Mouse (Mus musculus) ES-Bruce4 (cell line): Measurements from ENCODE around the gene Rapgef4. TPM values are rescaled to one million over a fixed set of nuclear protein-coding genes. Genes with fewer than 3 reads are reported as not detected.
A peak's percentile ranks its signal among the peaks of the same experiment; 100 is the strongest.

Source experiments
- H3K27ac ChIP-seq: 2 replicates; pipeline ENCODE4 v1.5.1; 2012; ENCODE audit warnings: low read length, inconsistent platforms; ENCODE audit not compliant: insufficient read depth
- H3K27me3 ChIP-seq: 2 replicates; pipeline ENCODE4 v1.6.1; 2012; ENCODE audit warnings: mild to moderate bottlenecking, low read length, inconsistent platforms; ENCODE audit not compliant: control insufficient read depth, poor library complexity, insufficient read depth, severe bottlenecking
- H3K36me3 ChIP-seq: 2 replicates; pipeline ENCODE4 v1.6.1; 2012; ENCODE audit warnings: inconsistent platforms, mild to moderate bottlenecking, low read length, moderate library complexity; ENCODE audit not compliant: control insufficient read depth, poor library complexity, insufficient read depth, severe bottlenecking
- H3K4me1 ChIP-seq: one replicate; pipeline ENCODE4 v1.8.1; 2011; ENCODE audit warnings: low read length; ENCODE audit not compliant: control insufficient read depth, insufficient read depth
- H3K4me3 ChIP-seq: 2 replicates; pipeline ENCODE4 v1.5.1; 2011; ENCODE audit warnings: low read depth, mild to moderate bottlenecking, low read length
- H3K9ac ChIP-seq: 2 replicates; pipeline ENCODE4 v1.6.1; 2012; ENCODE audit warnings: low read depth, mild to moderate bottlenecking, inconsistent platforms; ENCODE audit not compliant: poor library complexity, severe bottlenecking
- H3K9me3 ChIP-seq: replicated peaks from 2 replicates; pipeline ENCODE4 v1.6.1; 2012; ENCODE audit warnings: mild to moderate bottlenecking, low read length, inconsistent platforms; ENCODE audit not compliant: control insufficient read depth, poor library complexity, insufficient read depth, severe bottlenecking
- CTCF ChIP-seq: IDR thresholded peaks from one replicate; pipeline ENCODE4 v1.8.1; 2011; ENCODE audit warnings: low read depth, low read length
- EP300 ChIP-seq: IDR thresholded peaks from 2 replicates; pipeline ENCODE4 v1.6.1; 2011; ENCODE audit warnings: low read depth, low read length; ENCODE audit not compliant: insufficient read depth
- POLR2A ChIP-seq: IDR thresholded peaks from one replicate; pipeline ENCODE4 v1.8.1; 2011; ENCODE audit warnings: low read length; ENCODE audit not compliant: insufficient read depth
- polyA plus RNA-seq: library from polyadenylated mRNA; stranded (reverse); fragments of >200 nt; gene quantifications from 2 replicates; pipeline ENCODE4 v1.2.4, GENCODE M21; 2011; ENCODE audit warnings: low read depth; ENCODE audit not compliant: missing spikeins, insufficient read depth, insufficient read length

Gene Rapgef4
- polyA plus RNA-seq, 1 experiment: not detected

DNA sequence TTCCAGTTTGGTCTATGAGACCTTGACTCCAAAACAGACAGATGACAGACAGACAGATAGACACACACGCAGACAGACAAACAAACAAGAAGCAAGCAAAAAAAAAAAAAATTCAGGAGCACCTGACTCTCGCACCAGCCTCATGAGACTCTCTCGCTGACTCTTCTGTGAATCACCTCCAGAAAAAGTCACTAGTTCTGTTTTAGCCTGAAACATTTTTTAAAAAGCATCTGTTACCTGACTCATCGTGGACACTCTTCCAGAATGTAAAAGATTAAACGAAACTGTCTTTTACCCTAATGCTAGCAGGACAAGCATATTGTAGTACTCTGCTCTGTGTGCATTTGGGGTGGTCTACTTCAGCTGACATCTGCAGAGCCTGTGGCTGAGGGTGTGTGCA, 44.6 kb downstream of the Rapgef4 start:
- H3K4me3 ChIP-seq: no peak overlapping the region
- H3K9ac ChIP-seq: no peak overlapping the region
- no peaks in the 10 kb centered on the region; the same call in 1 of the 2 replicates for H3K9me3 ChIP-seq
- H3K27me3 ChIP-seq: no peaks in the 10 kb centered on the region
- H3K36me3 ChIP-seq: no peaks in the 10 kb centered on the region
- no peak overlapping the region for H3K27ac ChIP-seq
- no peaks in the 10 kb centered on the region for H3K4me1 ChIP-seq
- no peak for TF ChIP-seq CTCF
- no peak for TF ChIP-seq POLR2A
- no peak for TF ChIP-seq EP300

DNA sequence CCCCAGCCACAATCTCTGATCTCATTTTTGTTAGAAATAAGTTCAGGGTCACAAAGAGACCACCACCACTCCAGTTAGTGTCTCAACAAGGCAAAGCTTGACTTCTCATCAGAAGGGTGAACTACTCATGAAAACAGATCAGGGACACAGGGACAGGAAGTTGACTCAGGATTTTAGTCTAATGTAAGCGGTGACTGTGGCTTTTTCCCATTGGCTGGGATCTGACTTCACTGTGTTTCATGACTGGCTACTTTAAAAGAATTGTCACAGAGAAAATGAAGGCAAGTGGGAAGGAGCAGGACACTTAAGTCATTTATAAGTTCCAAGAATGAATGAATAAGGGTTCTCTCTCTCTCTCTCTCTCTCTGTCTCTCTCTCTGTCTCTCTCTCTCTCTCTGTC, 45.5 kb downstream of the Rapgef4 start:
- Histone ChIP-seq H3K4me1 (no peaks in the 10 kb centered on the region), H3K9ac (no peak overlapping the region), H3K36me3 (no peaks in the 10 kb centered on the region), H3K27ac (no peak overlapping the region), H3K27me3 (no peaks in the 10 kb centered on the region), H3K9me3 (no peaks in the 10 kb centered on the region; the same call in 1 of the 2 replicates), H3K4me3 (no peak overlapping the region)
- TF ChIP-seq CTCF (no peak), EP300 (no peak), POLR2A (no peak)

DNA sequence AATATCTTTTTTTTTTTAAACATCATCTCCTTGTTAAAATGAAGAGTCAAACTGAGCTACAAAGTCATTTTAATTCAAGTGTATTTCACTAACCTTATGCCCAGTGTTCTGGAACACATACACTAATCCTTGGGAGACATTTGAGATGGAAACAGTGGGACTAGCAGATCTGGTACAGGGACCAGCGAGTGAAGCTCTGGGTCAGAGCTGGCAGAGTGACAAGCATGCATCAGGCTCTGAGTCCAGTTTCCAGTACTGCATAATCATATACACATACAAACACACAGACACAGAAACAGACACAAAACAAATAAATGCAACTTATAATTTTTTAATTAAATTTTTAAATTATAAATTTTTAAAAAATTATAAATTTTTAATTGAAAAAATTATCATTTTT, 48.0 kb downstream of the Rapgef4 start:
- Histone ChIP-seq H3K9me3 (no peaks in the 10 kb centered on the region; the same call in 1 of the 2 replicates), H3K9ac (no peak overlapping the region), H3K27ac (no peak overlapping the region), H3K4me3 (no peak overlapping the region), H3K27me3 (no peaks in the 10 kb centered on the region), H3K4me1 (no peaks in the 10 kb centered on the region), H3K36me3 (no peaks in the 10 kb centered on the region)
- TF ChIP-seq EP300: no peak
- TF ChIP-seq CTCF: no peak
- TF ChIP-seq POLR2A: no peak

DNA sequence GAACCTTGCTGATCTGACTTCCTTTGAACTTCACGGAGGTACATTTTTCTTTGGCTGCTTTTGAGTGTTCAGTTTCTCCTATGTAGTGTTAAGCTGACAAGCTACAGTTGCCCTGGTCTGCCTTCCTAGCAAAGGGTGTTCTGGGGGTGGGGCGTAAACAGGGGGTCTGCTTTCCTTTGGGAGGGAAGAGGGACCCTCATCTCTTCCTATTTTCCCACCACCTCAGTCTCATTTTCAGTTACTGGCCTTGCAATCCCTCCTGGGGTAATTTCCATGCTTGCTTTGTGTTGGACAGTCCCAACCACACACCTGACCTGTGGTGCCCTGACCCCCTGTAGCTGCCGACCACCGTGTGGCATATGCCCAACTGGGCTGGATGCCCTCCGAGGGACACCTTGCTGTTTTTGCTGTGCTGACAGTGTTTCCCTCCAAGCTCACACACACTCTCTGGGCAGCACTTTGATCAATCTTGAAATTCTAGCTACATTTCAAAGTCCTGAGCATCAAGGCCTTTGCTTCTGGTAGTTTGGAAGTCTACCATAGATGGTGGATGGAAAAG, 48.6 kb downstream of the Rapgef4 start:
- Histone ChIP-seq H3K27ac (no peak overlapping the region), H3K9ac (no peak overlapping the region), H3K4me1 (no peaks in the 10 kb centered on the region), H3K27me3 (no peaks in the 10 kb centered on the region), H3K36me3 (no peaks in the 10 kb centered on the region), H3K4me3 (no peak overlapping the region), H3K9me3 (no peaks in the 10 kb centered on the region; the same call in 1 of the 2 replicates)
- TF ChIP-seq CTCF: no peak
- no peak for TF ChIP-seq EP300
- TF ChIP-seq POLR2A: no peak

DNA sequence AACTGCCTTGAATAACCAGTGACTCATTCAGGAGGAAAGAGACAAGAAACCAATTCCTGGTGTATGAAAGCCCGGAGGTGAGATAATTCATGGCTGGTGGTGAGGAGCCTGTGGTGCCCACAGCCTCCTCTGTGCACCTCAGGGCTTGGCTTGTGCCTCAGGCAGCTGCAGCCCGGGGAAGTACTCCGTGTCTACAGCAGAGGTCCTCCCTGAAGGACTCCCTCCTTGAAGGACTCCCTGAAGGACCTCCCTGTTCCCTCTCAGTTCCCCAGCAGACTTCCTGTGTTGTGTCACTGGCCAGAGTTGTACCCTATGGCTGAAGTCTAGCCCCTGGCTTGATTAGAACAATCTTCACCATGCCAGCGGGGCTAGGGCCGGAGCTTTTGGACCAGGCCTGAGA, 50.7 kb downstream of the Rapgef4 start:
- Histone ChIP-seq H3K36me3 (no peaks in the 10 kb centered on the region), H3K9ac (no peak overlapping the region), H3K27ac (no peak overlapping the region), H3K9me3 (no peaks in the 10 kb centered on the region), H3K4me3 (no peak overlapping the region), H3K4me1 (no peaks in the 10 kb centered on the region), H3K27me3 (no peaks in the 10 kb centered on the region)
- TF ChIP-seq EP300 (no peak), CTCF (no peak), POLR2A (no peak)

DNA sequence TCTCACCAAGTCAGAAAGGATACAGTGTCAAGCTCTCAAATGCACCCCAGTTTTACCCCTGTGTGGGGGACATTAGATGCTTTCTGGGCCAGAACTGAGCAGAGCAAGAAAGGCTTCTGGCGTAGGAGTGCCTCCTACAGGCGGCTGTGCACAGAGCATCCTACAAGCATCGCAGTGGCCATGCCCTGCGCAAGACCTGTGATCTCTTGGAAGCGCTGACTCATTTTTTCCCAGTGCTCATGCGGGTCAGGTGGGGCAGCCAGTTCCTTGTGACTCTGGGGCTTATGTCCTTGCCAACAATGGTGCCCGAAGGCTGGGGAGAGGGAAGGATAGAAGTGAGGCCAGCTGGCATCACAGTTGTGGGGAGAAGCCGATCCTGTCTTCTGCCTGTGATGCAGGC, 54.6 kb downstream of the Rapgef4 start:
- Histone ChIP-seq H3K4me3 (0 out of 2 replicates have a peak overlapping the region, but pooled peaks have one; percentile 8), H3K27me3 (no peaks in the 10 kb centered on the region), H3K4me1 (no peaks in the 10 kb centered on the region), H3K36me3 (no peaks in the 10 kb centered on the region), H3K27ac (no peak overlapping the region), H3K9ac (no peak overlapping the region), H3K9me3 (no peaks in the 10 kb centered on the region)
- TF ChIP-seq CTCF (peak; percentile 83), EP300 (no peak), POLR2A (no peak)
